Mouse (Mus musculus): ENCODE measurements around the gene Vps9d1. TPM values are rescaled to one million over a fixed set of nuclear protein-coding genes. Genes with fewer than 3 reads are reported as not detected.
"Not testable (repeated sequence)": the region's sequence is repeated elsewhere in the genome, so short reads cannot be mapped to it uniquely, and the experiment has no call there.

Gene Vps9d1
- polyA plus RNA-seq, 1 experiment from 2014 or later: 69.0 TPM

- Histone ChIP-seq H3K9ac (ENCODE audit: low read depth, low read length) (no peak overlapping the region), H3K4me2 (ENCODE audit: low read length) (no peak overlapping the region), H3K9me3 (replicated peaks; ENCODE audit: control insufficient read depth, low read length, poor library complexity, severe bottlenecking) (no peaks in the 10 kb centered on the region), H3K36me3 (ENCODE audit: control insufficient read depth, insufficient read depth, low read length) (peaks cover 48% of the 10 kb centered on the region), H3K27me3 (ENCODE audit: control insufficient read depth, insufficient read depth, low read depth, low read length) (no peaks in the 10 kb centered on the region), H3K4me3 (ENCODE audit: low read depth, low read length) (no peak overlapping the region), H3K27ac (ENCODE audit: low read length) (no peak overlapping the region), H3K4me1 (ENCODE audit: control insufficient read depth, insufficient read depth, low read length) (no peaks in the 10 kb centered on the region)
- no peak for ATAC-seq
- 79% methylated on average over 14 of the region's 14 CpGs for WGBS
Measured at GRCm38 (mm10) chr8:123267926-123268656, 13.9 kb upstream of the Vps9d1 start.

GRCm38 (mm10) chr8:123257593-123257992 lies 3.4 kb upstream of the Vps9d1 start:
- H3K9me3 ChIP-seq (replicated peaks; ENCODE audit: control insufficient read depth, low read length, poor library complexity, severe bottlenecking); H3K27ac ChIP-seq (ENCODE audit: low read length); ATAC-seq; H3K9ac ChIP-seq (ENCODE audit: low read depth, low read length); H3K4me2 ChIP-seq (ENCODE audit: low read length); H3K27me3 ChIP-seq (ENCODE audit: control insufficient read depth, insufficient read depth, low read depth, low read length); H3K4me3 ChIP-seq (ENCODE audit: low read depth, low read length): not testable (repeated sequence)
- WGBS: 93% methylated on average over 8 of the region's 8 CpGs
- peaks cover 16% of the 10 kb centered on the region for H3K4me1 ChIP-seq (ENCODE audit: control insufficient read depth, insufficient read depth, low read length)
- H3K36me3 ChIP-seq (ENCODE audit: control insufficient read depth, insufficient read depth, low read length): peaks cover 19% of the 10 kb centered on the region; the same call in 1 of the 2 replicates

GRCm38 (mm10) chr8:123257114-123257513 lies 3.0 kb upstream of the Vps9d1 start:
- H3K27me3 ChIP-seq (ENCODE audit: control insufficient read depth, insufficient read depth, low read depth, low read length): no peaks in the 10 kb centered on the region
- no peak overlapping the region for H3K27ac ChIP-seq (ENCODE audit: low read length)
- no peak overlapping the region for H3K4me2 ChIP-seq (ENCODE audit: low read length)
- 79% methylated on average over 3 of the region's 3 CpGs for WGBS
- H3K4me1 ChIP-seq (ENCODE audit: control insufficient read depth, insufficient read depth, low read length): peaks cover 18% of the 10 kb centered on the region
- H3K4me3 ChIP-seq (ENCODE audit: low read depth, low read length): no peak overlapping the region
- H3K36me3 ChIP-seq (ENCODE audit: control insufficient read depth, insufficient read depth, low read length): peaks cover 19% of the 10 kb centered on the region; the same call in 1 of the 2 replicates
- H3K9me3 ChIP-seq (replicated peaks; ENCODE audit: control insufficient read depth, low read length, poor library complexity, severe bottlenecking): no peaks in the 10 kb centered on the region
- no peak for ATAC-seq
- H3K9ac ChIP-seq (ENCODE audit: low read depth, low read length): no peak overlapping the region

- H3K27ac ChIP-seq (ENCODE audit: low read length): no peak overlapping the region
- WGBS: 71% methylated on average over 6 of the region's 6 CpGs
- H3K4me2 ChIP-seq (ENCODE audit: low read length): peak overlapping the region; percentile 97
- H3K4me1 ChIP-seq (ENCODE audit: control insufficient read depth, insufficient read depth, low read length): peaks cover 18% of the 10 kb centered on the region
- peak overlapping the region; percentile 100 for H3K9ac ChIP-seq (ENCODE audit: low read depth, low read length)
- no peaks in the 10 kb centered on the region for H3K9me3 ChIP-seq (replicated peaks; ENCODE audit: control insufficient read depth, low read length, poor library complexity, severe bottlenecking)
- no peak for ATAC-seq
- no peaks in the 10 kb centered on the region for H3K27me3 ChIP-seq (ENCODE audit: control insufficient read depth, insufficient read depth, low read depth, low read length)
- H3K36me3 ChIP-seq (ENCODE audit: control insufficient read depth, insufficient read depth, low read length): peaks cover 30% of the 10 kb centered on the region
- peak overlapping the region; percentile 97 for H3K4me3 ChIP-seq (ENCODE audit: low read depth, low read length)
Measured at GRCm38 (mm10) chr8:123255170-123255569, 1.0 kb upstream of the Vps9d1 start.

GRCm38 (mm10) chr8:123253451-123254098 lies 573 bp downstream of the Vps9d1 start:
- Histone ChIP-seq H3K4me3 (ENCODE audit: low read depth, low read length) (peak overlapping the region; percentile 97), H3K4me2 (ENCODE audit: low read length) (peak overlapping the region; percentile 68), H3K36me3 (ENCODE audit: control insufficient read depth, insufficient read depth, low read length) (peaks cover 23% of the 10 kb centered on the region), H3K27ac (ENCODE audit: low read length) (peak overlapping the region; percentile 92), H3K9me3 (replicated peaks; ENCODE audit: control insufficient read depth, low read length, poor library complexity, severe bottlenecking) (no peaks in the 10 kb centered on the region), H3K9ac (ENCODE audit: low read depth, low read length) (peak overlapping the region; percentile 100), H3K27me3 (ENCODE audit: control insufficient read depth, insufficient read depth, low read depth, low read length) (no peaks in the 10 kb centered on the region), H3K4me1 (ENCODE audit: control insufficient read depth, insufficient read depth, low read length) (peaks cover 18% of the 10 kb centered on the region)
- peak; percentile 55 for ATAC-seq
- WGBS: 0% methylated on average over 28 of the region's 40 CpGs

- Histone ChIP-seq H3K9ac (ENCODE audit: low read depth, low read length) (peak overlapping the region; percentile 100), H3K4me3 (ENCODE audit: low read depth, low read length) (peak overlapping the region; percentile 97), H3K27ac (ENCODE audit: low read length) (no peak overlapping the region), H3K9me3 (replicated peaks; ENCODE audit: control insufficient read depth, low read length, poor library complexity, severe bottlenecking) (no peaks in the 10 kb centered on the region), H3K4me2 (ENCODE audit: low read length) (peak overlapping the region; percentile 68), H3K27me3 (ENCODE audit: control insufficient read depth, insufficient read depth, low read depth, low read length) (no peaks in the 10 kb centered on the region), H3K36me3 (ENCODE audit: control insufficient read depth, insufficient read depth, low read length) (peaks cover 27% of the 10 kb centered on the region), H3K4me1 (ENCODE audit: control insufficient read depth, insufficient read depth, low read length) (peaks cover 18% of the 10 kb centered on the region)
- WGBS: 70% methylated on average over 4 of the region's 4 CpGs
- no peak for ATAC-seq
Measured at GRCm38 (mm10) chr8:123252925-123253324, 1.2 kb downstream of the Vps9d1 start.

- Histone ChIP-seq H3K36me3 (ENCODE audit: control insufficient read depth, insufficient read depth, low read length) (peaks cover 40% of the 10 kb centered on the region), H3K9me3 (replicated peaks; ENCODE audit: control insufficient read depth, low read length, poor library complexity, severe bottlenecking) (no peaks in the 10 kb centered on the region), H3K4me2 (ENCODE audit: low read length) (no peak overlapping the region), H3K4me3 (ENCODE audit: low read depth, low read length) (no peak overlapping the region), H3K4me1 (ENCODE audit: control insufficient read depth, insufficient read depth, low read length) (peaks cover 18% of the 10 kb centered on the region), H3K9ac (ENCODE audit: low read depth, low read length) (no peak overlapping the region), H3K27me3 (ENCODE audit: control insufficient read depth, insufficient read depth, low read depth, low read length) (no peaks in the 10 kb centered on the region), H3K27ac (ENCODE audit: low read length) (no peak overlapping the region)
- WGBS: 97% methylated on average over 5 of the region's 5 CpGs
- no peak for ATAC-seq
Measured at GRCm38 (mm10) chr8:123250940-123251339, 3.2 kb downstream of the Vps9d1 start.

- no peak overlapping the region for H3K27ac ChIP-seq (ENCODE audit: low read length)
- H3K4me1 ChIP-seq (ENCODE audit: control insufficient read depth, insufficient read depth, low read length): peaks cover 7% of the 10 kb centered on the region
- no peak overlapping the region for H3K9ac ChIP-seq (ENCODE audit: low read depth, low read length)
- no peak overlapping the region for H3K4me2 ChIP-seq (ENCODE audit: low read length)
- no peak for ATAC-seq
- H3K4me3 ChIP-seq (ENCODE audit: low read depth, low read length): no peak overlapping the region
- 94% methylated on average over 8 of the region's 8 CpGs for WGBS
- no peaks in the 10 kb centered on the region for H3K9me3 ChIP-seq (replicated peaks; ENCODE audit: control insufficient read depth, low read length, poor library complexity, severe bottlenecking)
- H3K36me3 ChIP-seq (ENCODE audit: control insufficient read depth, insufficient read depth, low read length): peaks cover 57% of the 10 kb centered on the region
- no peaks in the 10 kb centered on the region for H3K27me3 ChIP-seq (ENCODE audit: control insufficient read depth, insufficient read depth, low read depth, low read length)
Measured at GRCm38 (mm10) chr8:123248596-123248995, 5.6 kb downstream of the Vps9d1 start.

GRCm38 (mm10) chr8:123247748-123248147 lies 6.4 kb downstream of the Vps9d1 start:
- Histone ChIP-seq H3K9me3 (replicated peaks; ENCODE audit: control insufficient read depth, low read length, poor library complexity, severe bottlenecking) (no peaks in the 10 kb centered on the region), H3K4me3 (ENCODE audit: low read depth, low read length) (no peak overlapping the region), H3K36me3 (ENCODE audit: control insufficient read depth, insufficient read depth, low read length) (peaks cover 65% of the 10 kb centered on the region), H3K4me2 (ENCODE audit: low read length) (no peak overlapping the region), H3K4me1 (ENCODE audit: control insufficient read depth, insufficient read depth, low read length) (peaks cover 3% of the 10 kb centered on the region), H3K27me3 (ENCODE audit: control insufficient read depth, insufficient read depth, low read depth, low read length) (no peaks in the 10 kb centered on the region), H3K9ac (ENCODE audit: low read depth, low read length) (no peak overlapping the region), H3K27ac (ENCODE audit: low read length) (no peak overlapping the region)
- WGBS: 97% methylated on average over 6 of the region's 6 CpGs
- ATAC-seq: no peak
